Mouse (Mus musculus): ENCODE measurements around the gene Zfp827. TPM values are rescaled to one million over a fixed set of nuclear protein-coding genes. Genes with fewer than 3 reads are reported as not detected.
"Not testable (repeated sequence)": the region's sequence is repeated elsewhere in the genome, so short reads cannot be mapped to it uniquely, and the experiment has no call there.

The Zfp827 gene
- polyA plus RNA-seq, 1 experiment from 2014 or later: 3.8 TPM

DNA sequence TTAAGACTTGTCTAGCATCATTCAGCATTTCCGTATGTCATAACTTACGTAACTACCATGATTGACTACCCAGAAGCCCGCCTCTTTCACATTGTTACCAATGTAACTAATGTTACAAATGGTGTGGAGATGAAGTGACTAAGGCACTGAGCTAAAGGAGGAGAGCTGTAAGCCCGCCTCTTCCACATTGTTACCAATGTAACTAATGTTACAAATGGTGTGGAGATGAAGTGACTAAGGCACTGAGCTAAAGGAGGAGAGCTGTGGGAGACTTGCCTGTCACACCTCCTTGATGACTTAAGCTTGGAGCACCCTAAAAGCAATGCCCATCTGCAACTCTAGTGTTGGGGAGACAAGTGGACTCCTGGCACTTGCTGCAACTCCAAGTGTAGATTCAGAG is 100.3 kb downstream of the Zfp827 start:
- not testable (repeated sequence) for DNase-seq (ENCODE audit: low spot score); ATAC-seq (replicated peaks; ENCODE audit: low FRiP score); H3K4me3 ChIP-seq (ENCODE audit: low read depth, low read length); H3K9ac ChIP-seq (ENCODE audit: low read depth, low read length); H3K9me3 ChIP-seq (ENCODE audit: control insufficient read depth, low read length); H3K4me1 ChIP-seq (replicated peaks; ENCODE audit: control insufficient read depth, insufficient read depth, low read length); H3K4me2 ChIP-seq; H3K36me3 ChIP-seq (ENCODE audit: control insufficient read depth, insufficient read depth, low read length); H3K27ac ChIP-seq (ENCODE audit: low read depth, low read length); H3K27me3 ChIP-seq (replicated peaks; ENCODE audit: control insufficient read depth, insufficient read depth, low read length)
- WGBS: 87% methylated on average over 4 of the region's 4 CpGs

DNA sequence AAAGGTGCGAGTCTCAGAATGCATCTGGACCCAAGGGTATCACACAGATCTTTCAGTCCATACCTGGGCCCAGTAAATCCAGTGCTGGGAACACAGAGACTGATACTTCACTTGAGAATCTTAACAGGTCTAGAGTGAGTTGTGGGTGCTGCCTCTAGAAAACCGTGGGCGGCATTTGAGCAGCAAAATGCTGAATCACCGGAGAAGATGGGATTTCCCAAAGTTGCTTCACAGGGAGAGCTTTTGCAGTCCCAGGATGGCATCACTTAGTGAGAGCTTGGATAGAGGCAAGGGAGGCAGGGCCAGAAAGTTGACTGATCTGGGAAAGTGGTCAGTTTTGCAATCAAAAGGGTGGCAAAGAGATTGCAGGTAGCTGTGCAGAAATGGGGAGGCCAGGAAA is 111.4 kb downstream of the Zfp827 start:
- DNase-seq (ENCODE audit: low spot score) (no peak), ATAC-seq (replicated peaks; ENCODE audit: low FRiP score) (no peak)
- Histone ChIP-seq H3K4me3 (ENCODE audit: low read depth, low read length) (no peak overlapping the region), H3K27me3 (replicated peaks; ENCODE audit: control insufficient read depth, insufficient read depth, low read length) (no peaks in the 10 kb centered on the region), H3K36me3 (ENCODE audit: control insufficient read depth, insufficient read depth, low read length) (peaks cover 11% of the 10 kb centered on the region), H3K4me1 (replicated peaks; ENCODE audit: control insufficient read depth, insufficient read depth, low read length) (no peaks in the 10 kb centered on the region), H3K4me2 (no peak overlapping the region), H3K27ac (ENCODE audit: low read depth, low read length) (no peak overlapping the region), H3K9ac (ENCODE audit: low read depth, low read length) (no peak overlapping the region), H3K9me3 (ENCODE audit: control insufficient read depth, low read length) (no peaks in the 10 kb centered on the region)
- WGBS: 85% methylated on average over 4 of the region's 4 CpGs

DNA sequence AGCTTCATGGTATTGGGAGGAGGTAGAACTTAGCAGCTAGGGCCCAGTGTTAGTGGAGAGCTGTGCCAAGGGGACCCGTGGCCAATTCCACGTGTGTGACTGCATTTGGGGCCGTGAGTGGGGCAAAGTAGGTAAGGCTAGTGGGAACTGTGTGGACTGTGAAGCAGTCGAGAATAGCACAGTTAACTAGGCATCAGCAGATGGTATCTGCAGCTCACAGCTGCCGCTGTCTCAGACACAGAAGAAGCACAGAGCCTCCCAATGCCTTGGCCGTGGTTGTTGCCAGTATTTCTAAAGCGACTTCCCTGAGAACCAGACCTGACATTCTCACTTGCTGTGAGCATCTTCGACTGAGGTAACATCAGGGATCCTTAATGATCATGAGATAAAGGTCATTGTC is 112.7 kb downstream of the Zfp827 start:
- Histone ChIP-seq H3K36me3 (ENCODE audit: control insufficient read depth, insufficient read depth, low read length) (peaks cover 11% of the 10 kb centered on the region), H3K9ac (ENCODE audit: low read depth, low read length) (no peak overlapping the region), H3K27ac (ENCODE audit: low read depth, low read length) (no peak overlapping the region), H3K4me2 (no peak overlapping the region), H3K4me1 (replicated peaks; ENCODE audit: control insufficient read depth, insufficient read depth, low read length) (no peaks in the 10 kb centered on the region), H3K27me3 (replicated peaks; ENCODE audit: control insufficient read depth, insufficient read depth, low read length) (no peaks in the 10 kb centered on the region), H3K9me3 (ENCODE audit: control insufficient read depth, low read length) (no peaks in the 10 kb centered on the region), H3K4me3 (ENCODE audit: low read depth, low read length) (no peak overlapping the region)
- WGBS: 83% methylated on average over 8 of the region's 8 CpGs
- DNase-seq (ENCODE audit: low spot score) (no peak), ATAC-seq (replicated peaks; ENCODE audit: low FRiP score) (no peak)

DNA sequence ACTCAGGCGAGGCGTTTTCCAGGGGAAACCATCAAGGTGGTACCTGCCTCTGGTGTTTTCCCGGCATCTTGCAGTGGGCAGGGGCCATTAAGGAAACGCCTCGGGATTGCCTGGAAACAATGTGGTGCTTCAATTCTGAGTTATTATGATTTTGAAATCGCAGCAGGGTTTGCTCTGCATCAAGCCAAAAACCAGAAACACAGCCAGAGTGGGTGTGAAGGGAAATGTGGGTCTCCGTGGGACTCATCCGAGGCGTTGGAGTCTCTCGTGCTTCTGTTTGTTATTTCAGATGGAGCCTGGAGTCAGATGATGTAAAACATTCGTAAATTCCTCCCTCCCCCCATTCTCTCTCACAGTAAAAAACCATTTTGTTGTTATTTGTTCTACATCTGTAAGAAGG is 113.4 kb downstream of the Zfp827 start:
- Histone ChIP-seq H3K9ac (ENCODE audit: low read depth, low read length) (no peak overlapping the region), H3K27me3 (replicated peaks; ENCODE audit: control insufficient read depth, insufficient read depth, low read length) (no peaks in the 10 kb centered on the region), H3K4me2 (no peak overlapping the region), H3K27ac (ENCODE audit: low read depth, low read length) (no peak overlapping the region), H3K4me1 (replicated peaks; ENCODE audit: control insufficient read depth, insufficient read depth, low read length) (no peaks in the 10 kb centered on the region), H3K9me3 (ENCODE audit: control insufficient read depth, low read length) (no peaks in the 10 kb centered on the region), H3K4me3 (ENCODE audit: low read depth, low read length) (no peak overlapping the region), H3K36me3 (ENCODE audit: control insufficient read depth, insufficient read depth, low read length) (peaks cover 11% of the 10 kb centered on the region)
- WGBS: 85% methylated on average over 11 of the region's 11 CpGs
- ATAC-seq (replicated peaks; ENCODE audit: low FRiP score) (no peak), DNase-seq (ENCODE audit: low spot score) (no peak)

- DNase-seq (ENCODE audit: low spot score) (no peak), ATAC-seq (replicated peaks; ENCODE audit: low FRiP score) (no peak)
- Histone ChIP-seq H3K4me3 (ENCODE audit: low read depth, low read length) (no peak overlapping the region), H3K4me1 (replicated peaks; ENCODE audit: control insufficient read depth, insufficient read depth, low read length) (no peaks in the 10 kb centered on the region), H3K36me3 (ENCODE audit: control insufficient read depth, insufficient read depth, low read length) (peaks cover 6% of the 10 kb centered on the region), H3K9me3 (ENCODE audit: control insufficient read depth, low read length) (no peaks in the 10 kb centered on the region), H3K9ac (ENCODE audit: low read depth, low read length) (no peak overlapping the region), H3K27me3 (replicated peaks; ENCODE audit: control insufficient read depth, insufficient read depth, low read length) (no peaks in the 10 kb centered on the region), H3K27ac (ENCODE audit: low read depth, low read length) (no peak overlapping the region), H3K4me2 (no peak overlapping the region)
- 58% methylated on average over 3 of the region's 3 CpGs for WGBS
Observed at GRCm38 (mm10) chr8:79143729-79144128, 115.5 kb downstream of the Zfp827 start.

- no peak for DNase-seq (ENCODE audit: low spot score)
- H3K9ac ChIP-seq (ENCODE audit: low read depth, low read length): no peak overlapping the region
- WGBS: 75% methylated on average over 8 of the region's 8 CpGs
Observed at GRCm38 (mm10) chr8:79145210-79145609, 117.0 kb downstream of the Zfp827 start.

GRCm38 (mm10) chr8:79145626-79146025 is 117.4 kb downstream of the Zfp827 start:
- Histone ChIP-seq H3K9ac (ENCODE audit: low read depth, low read length) (no peak overlapping the region), H3K9me3 (ENCODE audit: control insufficient read depth, low read length) (no peaks in the 10 kb centered on the region), H3K36me3 (ENCODE audit: control insufficient read depth, insufficient read depth, low read length) (peaks cover 3% of the 10 kb centered on the region; the same call in 1 of the 2 replicates), H3K4me2 (no peak overlapping the region), H3K4me3 (ENCODE audit: low read depth, low read length) (no peak overlapping the region), H3K27ac (ENCODE audit: low read depth, low read length) (no peak overlapping the region; the same call in 1 of the 2 replicates), H3K4me1 (replicated peaks; ENCODE audit: control insufficient read depth, insufficient read depth, low read length) (no peaks in the 10 kb centered on the region), H3K27me3 (replicated peaks; ENCODE audit: control insufficient read depth, insufficient read depth, low read length) (no peaks in the 10 kb centered on the region)
- WGBS: 90% methylated on average over 10 of the region's 10 CpGs
- DNase-seq (ENCODE audit: low spot score): no peak
- ATAC-seq (replicated peaks; ENCODE audit: low FRiP score): no peak

More at GRCm38 (mm10) chr8:79145210-79145609, 117.0 kb downstream of the Zfp827 start:
- H3K4me3 ChIP-seq (ENCODE audit: low read depth, low read length): no peak overlapping the region
- H3K4me1 ChIP-seq (replicated peaks; ENCODE audit: control insufficient read depth, insufficient read depth, low read length): no peaks in the 10 kb centered on the region
- H3K9me3 ChIP-seq (ENCODE audit: control insufficient read depth, low read length): no peaks in the 10 kb centered on the region
- no peaks in the 10 kb centered on the region for H3K27me3 ChIP-seq (replicated peaks; ENCODE audit: control insufficient read depth, insufficient read depth, low read length)
- peaks cover 3% of the 10 kb centered on the region; the same call in 1 of the 2 replicates for H3K36me3 ChIP-seq (ENCODE audit: control insufficient read depth, insufficient read depth, low read length)
- ATAC-seq (replicated peaks; ENCODE audit: low FRiP score): no peak
- no peak overlapping the region for H3K27ac ChIP-seq (ENCODE audit: low read depth, low read length)
- H3K4me2 ChIP-seq: no peak overlapping the region

- Histone ChIP-seq H3K9ac (ENCODE audit: low read depth, low read length) (no peak overlapping the region), H3K9me3 (ENCODE audit: control insufficient read depth, low read length) (no peaks in the 10 kb centered on the region), H3K27me3 (replicated peaks; ENCODE audit: control insufficient read depth, insufficient read depth, low read length) (no peaks in the 10 kb centered on the region), H3K36me3 (ENCODE audit: control insufficient read depth, insufficient read depth, low read length) (no peaks in the 10 kb centered on the region), H3K4me1 (replicated peaks; ENCODE audit: control insufficient read depth, insufficient read depth, low read length) (no peaks in the 10 kb centered on the region), H3K27ac (ENCODE audit: low read depth, low read length) (no peak overlapping the region), H3K4me2 (no peak overlapping the region), H3K4me3 (ENCODE audit: low read depth, low read length) (no peak overlapping the region)
- WGBS: 88% methylated on average over 10 of the region's 10 CpGs
- ATAC-seq (replicated peaks; ENCODE audit: low FRiP score): no peak
- no peak for DNase-seq (ENCODE audit: low spot score)
Observed at GRCm38 (mm10) chr8:79148799-79149198, 120.6 kb downstream of the Zfp827 start.

DNA sequence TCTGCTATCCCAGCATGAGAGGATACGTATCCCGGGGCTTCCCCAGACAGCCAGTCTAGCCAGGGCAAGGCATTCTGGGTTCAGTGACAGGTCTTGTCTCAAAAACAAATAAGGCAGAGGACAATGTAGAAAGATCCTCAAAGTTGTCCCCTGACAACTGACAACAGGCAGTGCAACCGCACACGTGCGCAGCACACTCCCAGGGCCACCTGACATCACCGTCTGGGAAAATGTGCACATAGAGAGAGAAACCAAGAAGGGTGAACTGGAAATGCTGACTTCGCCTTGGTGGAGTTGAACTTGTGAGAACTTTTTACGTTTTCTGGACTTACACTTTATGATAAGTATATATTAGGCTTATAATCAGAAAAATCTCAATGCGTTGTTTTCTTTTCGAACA is 121.6 kb downstream of the Zfp827 start:
- H3K9me3 ChIP-seq (ENCODE audit: control insufficient read depth, low read length): no peaks in the 10 kb centered on the region
- H3K36me3 ChIP-seq (ENCODE audit: control insufficient read depth, insufficient read depth, low read length): no peaks in the 10 kb centered on the region
- no peak overlapping the region for H3K4me2 ChIP-seq
- H3K4me1 ChIP-seq (replicated peaks; ENCODE audit: control insufficient read depth, insufficient read depth, low read length): no peaks in the 10 kb centered on the region
- no peak for DNase-seq (ENCODE audit: low spot score)
- no peaks in the 10 kb centered on the region for H3K27me3 ChIP-seq (replicated peaks; ENCODE audit: control insufficient read depth, insufficient read depth, low read length)
- WGBS: 86% methylated on average over 10 of the region's 10 CpGs
- H3K4me3 ChIP-seq (ENCODE audit: low read depth, low read length): no peak overlapping the region
- no peak overlapping the region for H3K9ac ChIP-seq (ENCODE audit: low read depth, low read length)
- no peak overlapping the region for H3K27ac ChIP-seq (ENCODE audit: low read depth, low read length)
- ATAC-seq (replicated peaks; ENCODE audit: low FRiP score): no peak

Data from liver, embryonic 11.5 days (tissue).